Mouse (Mus musculus) kidney, postnatal 10 days (tissue): Measurements from ENCODE around the gene Olfr667.
"Not testable (repeated sequence)": the region's sequence is repeated elsewhere in the genome, so short reads cannot be mapped to it uniquely, and the experiment has no call there.

ENCODE experiments used
- DNase-seq: peaks from one replicate; pipeline ENCODE4 v3.0.0; 2021; ENCODE audit warnings: mixed read lengths

Gene Olfr667

DNA sequence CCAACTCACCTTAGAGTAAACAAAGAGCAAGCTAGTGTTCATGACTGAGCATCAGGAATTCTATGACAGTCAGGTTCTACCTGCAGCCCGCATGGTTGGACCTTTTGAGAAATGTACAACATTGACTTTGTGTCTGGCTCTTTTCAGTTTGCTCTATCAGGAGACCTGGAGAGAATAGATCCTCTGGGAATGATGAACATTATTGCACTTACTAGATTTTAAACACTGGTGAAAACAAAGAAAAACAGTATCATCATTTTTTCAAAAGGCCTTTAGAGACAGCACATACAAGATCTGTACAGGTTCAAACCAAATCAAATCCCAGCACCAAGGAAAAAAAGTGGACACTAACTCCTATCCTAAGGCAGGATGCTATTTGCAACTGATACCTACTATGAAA, at the start of gene Olfr667:
Gene Olfr667, minus strand, starts transcription at position 101 of the 400 bp plus-strand sequence.
- no peak for DNase-seq

GRCm38 (mm10) chr7:104962520-104962919, 41.2 kb upstream of the Olfr667 start, which contains the start of gene Olfr670:
Gene Olfr670, minus strand, starts transcription at chr7:104962620.
- DNase-seq = no peak

- DNase-seq = not testable (repeated sequence)
Observed at GRCm38 (mm10) chr7:104950234-104950633, 29.0 kb upstream of the Olfr667 start.

GRCm38 (mm10) chr7:104933940-104934339, 12.7 kb upstream of the Olfr667 start, which contains the start of gene Olfr669:
Gene Olfr669, plus strand, starts transcription at chr7:104934240.
- no peak for DNase-seq

DNA sequence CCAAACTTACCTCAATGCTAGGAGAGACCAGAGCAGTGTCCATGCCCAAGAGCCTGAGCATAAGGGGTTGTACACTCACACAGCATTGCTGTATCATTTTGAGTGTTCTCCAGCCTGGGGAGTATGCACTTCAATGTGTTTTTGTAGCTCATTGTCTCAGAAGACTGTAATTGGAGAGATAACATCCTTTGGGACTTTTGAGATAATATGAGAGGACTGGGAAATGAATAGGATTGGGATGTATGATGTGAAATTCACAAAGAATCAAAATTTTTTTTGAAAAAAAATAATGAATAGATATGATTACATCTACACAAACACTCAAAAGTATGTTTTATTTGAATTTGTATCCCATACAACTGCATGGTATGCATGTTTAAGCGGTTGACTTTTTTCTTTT, 6.7 kb upstream of the Olfr667 start, which contains the start of gene Olfr668:
Gene Olfr668, minus strand, starts transcription at position 101 of the 400 bp plus-strand sequence.
- no peak for DNase-seq

GRCm38 (mm10) chr7:104895852-104896251, 25.4 kb downstream of the Olfr667 start, which contains the start of gene Olfr666:
Gene Olfr666, minus strand, starts transcription at chr7:104895952.
- no peak for DNase-seq

DNA sequence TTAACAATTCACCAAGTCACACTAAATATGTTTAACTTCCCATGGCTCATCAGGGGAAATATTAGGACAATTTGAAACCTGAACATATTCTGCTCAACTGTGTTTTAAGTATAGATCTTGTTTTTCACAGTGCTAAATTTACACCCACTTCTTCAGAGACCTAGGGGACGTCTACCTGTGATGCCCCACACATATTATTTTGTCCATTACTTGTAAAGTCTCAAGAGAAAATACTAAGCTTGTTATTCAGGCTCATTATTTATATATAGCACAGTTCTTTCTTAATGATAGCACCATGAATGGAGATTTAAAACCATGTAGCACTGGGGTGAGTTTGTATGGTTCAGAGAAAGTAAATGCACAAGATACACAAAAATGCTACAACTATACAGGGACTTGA, 43.6 kb downstream of the Olfr667 start, which contains the start of gene Olfr665:
Gene Olfr665, plus strand, starts transcription at position 301 of the 400 bp plus-strand sequence.
- no peak for DNase-seq
